Mouse (Mus musculus): ENCODE results near the gene Stard9.
"Not testable (repeated sequence)": the region's sequence is repeated elsewhere in the genome, so short reads cannot be mapped to it uniquely, and the experiment has no call there.

Stard9 gene

GRCm38 (mm10) chr2:120654693-120655092 lies 25.8 kb downstream of the Stard9 start:
- DNase-seq (ENCODE audit: low read depth): no peak

- no peak for DNase-seq (ENCODE audit: low read depth)
Observed at GRCm38 (mm10) chr2:120655905-120656304, 27.0 kb downstream of the Stard9 start.

- no peak for DNase-seq (ENCODE audit: low read depth)
Observed at GRCm38 (mm10) chr2:120656711-120657110, 27.8 kb downstream of the Stard9 start.

GRCm38 (mm10) chr2:120658486-120658885 lies 29.6 kb downstream of the Stard9 start:
- DNase-seq (ENCODE audit: low read depth): no peak

GRCm38 (mm10) chr2:120659318-120659717 lies 30.4 kb downstream of the Stard9 start:
- DNase-seq (ENCODE audit: low read depth): no peak

GRCm38 (mm10) chr2:120660486-120661078 lies 31.7 kb downstream of the Stard9 start:
- DNase-seq (ENCODE audit: low read depth): peak; percentile 67

- DNase-seq (ENCODE audit: low read depth): no peak
Observed at GRCm38 (mm10) chr2:120662766-120663165, 33.8 kb downstream of the Stard9 start.

- DNase-seq (ENCODE audit: low read depth): no peak
Observed at GRCm38 (mm10) chr2:120663491-120664154, 34.7 kb downstream of the Stard9 start.

GRCm38 (mm10) chr2:120667446-120667845 lies 38.5 kb downstream of the Stard9 start:
- DNase-seq (ENCODE audit: low read depth): no peak

- DNase-seq (ENCODE audit: low read depth): no peak
Observed at GRCm38 (mm10) chr2:120670253-120670652, 41.3 kb downstream of the Stard9 start.

GRCm38 (mm10) chr2:120681151-120681550 lies 52.2 kb downstream of the Stard9 start:
- DNase-seq (ENCODE audit: low read depth): not testable (repeated sequence)

- DNase-seq (ENCODE audit: low read depth): peak; percentile 34
Observed at GRCm38 (mm10) chr2:120697767-120698166, 68.8 kb downstream of the Stard9 start.

GRCm38 (mm10) chr2:120700379-120700885 lies 71.5 kb downstream of the Stard9 start:
- DNase-seq (ENCODE audit: low read depth): no peak

- no peak for DNase-seq (ENCODE audit: low read depth)
Observed at GRCm38 (mm10) chr2:120702675-120703074, 73.8 kb downstream of the Stard9 start.

- no peak for DNase-seq (ENCODE audit: low read depth)
Observed at GRCm38 (mm10) chr2:120707041-120707440, 78.1 kb downstream of the Stard9 start.

- no peak for DNase-seq (ENCODE audit: low read depth)
Observed at GRCm38 (mm10) chr2:120710154-120710553, 81.2 kb downstream of the Stard9 start.

GRCm38 (mm10) chr2:120710948-120711347 lies 82.0 kb downstream of the Stard9 start:
- DNase-seq (ENCODE audit: low read depth): peak; percentile 11

- no peak for DNase-seq (ENCODE audit: low read depth)
Observed at GRCm38 (mm10) chr2:120713441-120713840, 84.5 kb downstream of the Stard9 start.

GRCm38 (mm10) chr2:120718496-120718895 lies 89.6 kb downstream of the Stard9 start:
- no peak for DNase-seq (ENCODE audit: low read depth)

- no peak for DNase-seq (ENCODE audit: low read depth)
Observed at GRCm38 (mm10) chr2:120720821-120721220, 91.9 kb downstream of the Stard9 start.

GRCm38 (mm10) chr2:120721911-120722310 lies 93.0 kb downstream of the Stard9 start:
- DNase-seq (ENCODE audit: low read depth): no peak

GRCm38 (mm10) chr2:120722491-120722890 lies 93.6 kb downstream of the Stard9 start:
- DNase-seq (ENCODE audit: low read depth): no peak

GRCm38 (mm10) chr2:120723621-120724020 lies 94.7 kb downstream of the Stard9 start:
- no peak for DNase-seq (ENCODE audit: low read depth)

GRCm38 (mm10) chr2:120724176-120724575 lies 95.3 kb downstream of the Stard9 start:
- DNase-seq (ENCODE audit: low read depth): no peak
